Mouse (Mus musculus) CH12.LX (cell line): ENCODE data around the gene Ski. TPM values are rescaled to one million over a fixed set of nuclear protein-coding genes. Genes with fewer than 3 reads are reported as not detected.

Source experiments
- DNase-seq: peaks from one replicate; pipeline ENCODE4 v3.0.0-alpha.2; 2013; ENCODE audit errors: extremely low read depth
- H3K27ac ChIP-seq: 2 replicates; pipeline ENCODE4 v1.5.1; 2012; ENCODE audit warnings: low read depth, mild to moderate bottlenecking, control low read depth, moderate library complexity; ENCODE audit not compliant: insufficient read depth
- H3K27me3 ChIP-seq: replicated peaks from 2 replicates; pipeline ENCODE3; 2012; ENCODE audit warnings: inconsistent platforms
- H3K36me3 ChIP-seq, 2 experiments: replicated peaks in 1 of 2; 2 replicates each; pipeline versions ENCODE3 to v1.6.1; 2012; ENCODE audit warnings: inconsistent platforms in 1 of 2, low read length in 1 of 2, mild to moderate bottlenecking in 1 of 2, mixed read lengths in 1 of 2, moderate library complexity in 1 of 2; ENCODE audit not compliant: control insufficient read depth in 1 of 2, insufficient read depth in 1 of 2
- H3K4me1 ChIP-seq, 2 experiments: 2 replicates each; pipeline ENCODE4 v1.6.1; 2012; ENCODE audit warnings: inconsistent platforms in 1 of 2, moderate library complexity in 1 of 2; ENCODE audit not compliant: insufficient read depth in 2 of 2, control insufficient read depth in 1 of 2
- H3K4me2 ChIP-seq: 2 replicates; pipeline ENCODE4 v1.6.1; 2012; ENCODE audit warnings: low read depth, mild to moderate bottlenecking, control low read depth; ENCODE audit not compliant: poor library complexity, insufficient read depth, severe bottlenecking
- H3K4me3 ChIP-seq, 3 experiments: fragments of 150-350 bp in 1 of 3; sonication (generic) in 1 of 3; replicated peaks in 1 of 3; 2 replicates each; pipeline versions ENCODE3 to v1.5.1; 2011 to 2012; ENCODE audit warnings: low read depth in 2 of 3, low read length in 2 of 3, mild to moderate bottlenecking in 2 of 3, moderate library complexity in 2 of 3, control low read depth in 1 of 3, improper control_type of control experiment in 1 of 3, inconsistent platforms in 1 of 3, mixed read lengths in 1 of 3; ENCODE audit not compliant: poor library complexity in 1 of 3
- H3K79me2 ChIP-seq: replicated peaks from 2 replicates; pipeline ENCODE4 v1.6.1; 2012; ENCODE audit warnings: mild to moderate bottlenecking, moderate library complexity; ENCODE audit not compliant: control insufficient read depth, poor library complexity, insufficient read depth, severe bottlenecking; ENCODE audit errors: extremely low read depth
- H3K9ac ChIP-seq: 2 replicates; pipeline ENCODE4 v1.6.1; 2012; ENCODE audit warnings: low read depth, mild to moderate bottlenecking, control low read depth, moderate library complexity; ENCODE audit not compliant: insufficient read depth
- H3K9me3 ChIP-seq: replicated peaks from 2 replicates; pipeline ENCODE3; 2012; ENCODE audit warnings: low read length, inconsistent platforms, mixed read lengths
- CHD1 ChIP-seq: IDR thresholded peaks from 2 replicates; pipeline ENCODE4 v1.6.1; 2012; ENCODE audit warnings: low read depth, low read length, improper control_type of control experiment, inconsistent platforms
- CHD2 ChIP-seq: IDR thresholded peaks from 2 replicates; pipeline ENCODE4 v1.6.1; 2011; ENCODE audit warnings: low read length, improper control_type of control experiment
- CTCF ChIP-seq, 2 experiments: IDR thresholded peaks in 1 of 2; conservative IDR thresholded peaks in 1 of 2; 2 replicates each; pipeline ENCODE4 v1.5.1; 2011 to 2012; ENCODE audit warnings: low read depth in 2 of 2, low read length in 2 of 2, improper control_type of control experiment in 1 of 2, inconsistent platforms in 1 of 2, mild to moderate bottlenecking in 1 of 2, moderate library complexity in 1 of 2
- EP300 ChIP-seq: IDR thresholded peaks from 2 replicates; pipeline ENCODE4 v1.6.1; 2011; ENCODE audit warnings: low read length, improper control_type of control experiment
- GABPA ChIP-seq: IDR thresholded peaks from 2 replicates; pipeline ENCODE4 v1.6.1; 2012; ENCODE audit warnings: low read depth, low read length, improper control_type of control experiment, inconsistent platforms; ENCODE audit not compliant: insufficient replicate concordance
- HCFC1 ChIP-seq: IDR thresholded peaks from 2 replicates; pipeline ENCODE4 v1.6.1; 2012; ENCODE audit warnings: low read depth, mild to moderate bottlenecking, inconsistent platforms, low read length, improper control_type of control experiment
- JUN ChIP-seq: IDR thresholded peaks from 2 replicates; pipeline ENCODE4 v1.6.1; 2011; ENCODE audit warnings: low read depth, mild to moderate bottlenecking, low read length, improper control_type of control experiment, moderate library complexity; ENCODE audit not compliant: insufficient read depth
- KAT2A ChIP-seq: IDR thresholded peaks from 2 replicates; pipeline ENCODE4 v1.6.1; 2012; ENCODE audit warnings: low read length, improper control_type of control experiment, inconsistent platforms; ENCODE audit not compliant: insufficient replicate concordance
- MAZ ChIP-seq: IDR thresholded peaks from 2 replicates; pipeline ENCODE4 v1.6.1; 2012; ENCODE audit warnings: low read depth, mild to moderate bottlenecking, inconsistent platforms, low read length, improper control_type of control experiment, moderate library complexity
- NELFE ChIP-seq: IDR thresholded peaks from 2 replicates; pipeline ENCODE4 v1.6.1; 2011; ENCODE audit warnings: low read depth, low read length, improper control_type of control experiment
- NRF1 ChIP-seq: IDR thresholded peaks from 2 replicates; pipeline ENCODE4 v1.6.1; 2014; ENCODE audit warnings: low read depth, mild to moderate bottlenecking, inconsistent platforms, low read length, improper control_type of control experiment, moderate library complexity
- PAX5 ChIP-seq: IDR thresholded peaks from 2 replicates; pipeline ENCODE4 v1.6.1; 2012; ENCODE audit warnings: low read length, inconsistent platforms, mixed read lengths
- POLR2AphosphoS2 ChIP-seq: IDR thresholded peaks from 2 replicates; pipeline ENCODE4 v1.6.1; 2011; ENCODE audit warnings: low read depth, low read length, improper control_type of control experiment
- RAD21 ChIP-seq: IDR thresholded peaks from 2 replicates; pipeline ENCODE4 v1.6.1; 2011; ENCODE audit warnings: low read depth, mild to moderate bottlenecking, low read length, improper control_type of control experiment, moderate library complexity
- RCOR1 ChIP-seq: conservative IDR thresholded peaks from 2 replicates; pipeline ENCODE4 v1.6.1; 2012; ENCODE audit warnings: low read depth, mild to moderate bottlenecking, inconsistent platforms, low read length, improper control_type of control experiment
- SMC3 ChIP-seq: IDR thresholded peaks from 2 replicates; pipeline ENCODE4 v1.6.1; 2011; ENCODE audit warnings: low read depth, low read length, improper control_type of control experiment
- TBP ChIP-seq: conservative IDR thresholded peaks from 2 replicates; pipeline ENCODE4 v1.6.1; 2011; ENCODE audit warnings: low read depth, low read length, improper control_type of control experiment
- TCF12 ChIP-seq: IDR thresholded peaks from 2 replicates; pipeline ENCODE4 v1.6.1; 2014; ENCODE audit warnings: low read depth, mild to moderate bottlenecking, inconsistent platforms, low read length, improper control_type of control experiment
- USF1 ChIP-seq: IDR thresholded peaks from 2 replicates; pipeline ENCODE4 v1.6.1; 2014; ENCODE audit warnings: low read depth, mild to moderate bottlenecking, inconsistent platforms, low read length, improper control_type of control experiment
- ZKSCAN1 ChIP-seq: IDR thresholded peaks from 2 replicates; pipeline ENCODE4 v1.6.1; 2012; ENCODE audit warnings: low read depth, inconsistent platforms, low read length, improper control_type of control experiment, borderline replicate concordance
- dilution Hi-C: fragments of 300-500 bp; cut with MboI; formaldehyde crosslinking; loops from 2 replicates; pipeline ENCODE4 v1.14.3; 2020; ENCODE audit warnings: low sequenced_read_pairs; ENCODE audit not compliant: extremely low pct_unique_long_range_greater_than_20kb, extremely low pct_ligation_motif_present
- in situ Hi-C: fragments of 300-500 bp; cut with MboI; formaldehyde crosslinking; loops from 3 replicates; pipeline ENCODE4 v1.14.3; 2019; ENCODE audit warnings: low sequenced_read_pairs, low pct_ligation_motif_present, low pct_unique_long_range_greater_than_20kb, mixed read lengths
- polyA plus RNA-seq: library from polyadenylated mRNA; unstranded; fragments of >175 nt; gene quantifications from 2 replicates; pipeline ENCODE4 v1.2.1, GENCODE M21; 2012; ENCODE audit warnings: low read depth; ENCODE audit not compliant: insufficient read length
- total RNA-seq, 2 experiments: library from RNA; depleted of rRNA; stranded (reverse); fragments of 300-350 nt in 1 of 2; fragments of >200 nt in 1 of 2; gene quantifications; 2 replicates each; pipeline ENCODE4 v1.2.3; 2012 to 2014

The Ski gene
- total and polyA plus RNA-seq, 3 experiments, result 4.1 to 17.9 (median 10.1) TPM

DNA sequence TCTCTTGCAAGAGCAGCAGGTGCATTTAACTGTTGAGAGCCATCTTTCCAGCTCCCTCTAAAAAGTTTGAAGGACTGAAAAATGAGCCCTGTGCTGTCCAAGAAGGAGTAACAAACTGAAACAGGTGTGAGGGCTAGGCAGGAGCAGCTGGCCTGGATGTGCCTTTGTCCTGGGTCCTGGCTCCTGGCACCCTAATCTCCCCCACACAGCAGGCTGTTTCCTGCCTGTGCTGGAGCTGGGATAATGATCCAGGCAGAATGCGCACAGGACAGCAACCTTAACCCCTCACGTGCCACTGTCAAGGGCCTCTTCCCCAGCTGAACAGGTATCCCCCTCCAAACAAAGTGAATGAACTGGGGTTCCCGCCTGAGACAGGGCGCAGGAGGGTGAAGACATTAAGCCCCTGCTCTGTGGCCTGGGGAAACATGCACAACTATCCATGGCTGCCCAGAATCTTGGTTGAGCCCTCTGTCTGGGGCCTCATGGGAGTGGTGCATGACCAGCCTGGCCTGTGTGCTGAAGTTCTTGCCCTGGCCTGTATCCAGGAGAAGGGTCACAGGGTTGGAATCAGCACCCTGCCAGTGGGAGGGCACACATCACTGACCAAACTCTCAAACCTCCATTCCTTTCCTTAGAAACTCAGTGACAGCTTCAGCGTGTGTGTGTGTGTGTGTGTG is 86.3 kb downstream of the Ski start:
- DNase-seq, result no peak
- dilution Hi-C loops, result no loop called here
- TF ChIP-seq USF1 (no peak), TCF12 (no peak), PAX5 (no peak), HCFC1 (no peak)

DNA sequence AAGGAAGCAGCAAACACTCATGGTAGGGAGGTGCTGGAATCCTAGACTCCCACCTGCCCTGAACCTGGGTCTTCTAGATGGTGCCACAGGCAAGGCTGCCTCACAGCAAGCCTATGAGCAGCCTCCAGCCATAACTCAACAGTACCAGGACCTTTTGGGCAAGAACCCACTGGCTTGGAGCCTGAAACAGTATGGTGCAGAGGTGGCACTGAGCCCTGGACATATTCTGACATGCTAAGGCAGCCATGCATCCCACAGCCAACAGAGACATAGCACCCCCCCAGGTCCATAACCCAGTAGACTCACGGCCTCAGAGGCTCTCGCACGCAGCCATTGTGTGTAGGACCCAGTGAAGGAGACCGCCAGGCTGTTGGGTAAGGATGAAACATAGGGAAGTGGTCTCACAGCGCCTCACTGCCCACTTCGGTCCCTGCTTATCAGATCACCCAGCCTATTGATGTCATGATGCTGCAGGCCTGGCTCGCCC is 87.7 kb downstream of the Ski start:
- no peak for DNase-seq
- no peak overlapping the region for H3K4me2 ChIP-seq
- no peak overlapping the region for H3K9ac ChIP-seq
- peaks cover 11 to 18% of the 10 kb centered on the region in 2 experiments for H3K4me1 ChIP-seq
- no peaks in the 10 kb centered on the region for H3K9me3 ChIP-seq
- no peaks in the 10 kb centered on the region for H3K27me3 ChIP-seq
- H3K36me3 ChIP-seq, result peaks cover 0 to 41% of the 10 kb centered on the region in 2 experiments
- dilution Hi-C loops (no loop called here), in situ Hi-C loops (no loop called here)
- TF ChIP-seq USF1, result no peak
- no peak for TF ChIP-seq SMC3
- no peak for TF ChIP-seq CHD1
- TF ChIP-seq KAT2A, result no peak
- no peak for TF ChIP-seq POLR2AphosphoS2
- TF ChIP-seq MAZ, result no peak
- TF ChIP-seq CTCF (conservative IDR thresholded peaks at IDR 0.05 in 1 of 2, IDR thresholded peaks at IDR 0.05 in 1 of 2; ENCODE audit: low read depth in 2 of 2, low read length in 2 of 2), result no peak
- no peak for TF ChIP-seq NRF1
- TF ChIP-seq GABPA, result no peak
- no peak for TF ChIP-seq EP300
- no peak for TF ChIP-seq TBP
- TF ChIP-seq PAX5, result no peak
- TF ChIP-seq NELFE, result no peak
- TF ChIP-seq JUN, result no peak
- TF ChIP-seq RCOR1, result no peak
- TF ChIP-seq CHD2, result no peak
- TF ChIP-seq RAD21, result no peak
- no peak for TF ChIP-seq ZKSCAN1
- no peak for TF ChIP-seq HCFC1
- H3K27ac ChIP-seq, result no peak overlapping the region
- no peak overlapping the region for H3K4me3 ChIP-seq
- no peaks in the 10 kb centered on the region for H3K79me2 ChIP-seq

More for the DNA sequence above, 86.3 kb downstream of the Ski start:
- H3K79me2 ChIP-seq, result no peaks in the 10 kb centered on the region
- no peak overlapping the region for H3K4me3 ChIP-seq
- no peak overlapping the region for H3K4me2 ChIP-seq
- in situ Hi-C loops, result no loop called here
- no peaks in the 10 kb centered on the region for H3K27me3 ChIP-seq
- peaks cover 11 to 18% of the 10 kb centered on the region in 2 experiments for H3K4me1 ChIP-seq
- H3K27ac ChIP-seq, result no peak overlapping the region
- H3K9ac ChIP-seq, result no peak overlapping the region
- H3K36me3 ChIP-seq, result peaks cover 0 to 32% of the 10 kb centered on the region in 2 experiments
- no peaks in the 10 kb centered on the region for H3K9me3 ChIP-seq
